Mouse (Mus musculus) G1E-ER4 (cell line): ENCODE results near the gene Gpt2. TPM values are rescaled to one million over a fixed set of nuclear protein-coding genes. Genes with fewer than 3 reads are reported as not detected.

Experiments used
- GATA1 ChIP-seq: IDR thresholded peaks from one replicate; pipeline ENCODE4 v1.8.0; 2012; ENCODE audit warnings: low read length, inconsistent platforms
- polyA plus RNA-seq: library from polyadenylated mRNA; stranded (reverse); fragments of >175 nt; gene quantifications from 2 replicates; pipeline ENCODE4 v1.2.3, GENCODE M21; 2012

Gene Gpt2
- polyA plus RNA-seq, 1 experiment: not detected

DNA sequence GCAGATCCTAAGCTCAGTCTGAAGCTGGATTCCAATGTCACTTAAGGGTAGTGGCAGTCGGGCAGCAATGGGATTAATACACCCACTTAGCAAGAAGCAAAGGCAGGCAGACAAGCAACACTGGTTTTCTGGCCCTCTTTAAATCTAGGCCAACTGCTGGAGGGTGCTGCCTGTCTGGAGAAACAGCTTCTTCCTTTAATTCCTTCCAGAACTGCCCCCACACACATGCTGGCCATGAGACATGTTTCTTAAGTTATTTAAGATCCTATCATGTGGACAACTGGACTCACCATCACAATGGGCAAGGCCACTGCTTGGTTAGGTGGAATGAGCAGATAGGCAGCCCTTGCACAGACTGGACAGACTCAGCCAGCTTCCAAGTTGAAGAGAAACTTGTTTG, 41.8 kb downstream of the Gpt2 start:
- no peak for TF ChIP-seq GATA1

- peak; percentile 80 for TF ChIP-seq GATA1
Observed at GRCm38 (mm10) chr8:85536332-85536731, 44.0 kb downstream of the Gpt2 start.

GRCm38 (mm10) chr8:85551934-85552333, 59.6 kb downstream of the Gpt2 start:
- TF ChIP-seq GATA1: no peak

GRCm38 (mm10) chr8:85554391-85555180, 62.2 kb downstream of the Gpt2 start:
- TF ChIP-seq GATA1: no peak

- TF ChIP-seq GATA1: no peak
Observed at GRCm38 (mm10) chr8:85555181-85556145, 63.1 kb downstream of the Gpt2 start, which contains the start of gene Dnaja2. Dnaja2 (minus strand) TSS chr8:85555344.

GRCm38 (mm10) chr8:85556986-85557600, 64.7 kb downstream of the Gpt2 start:
- no peak for TF ChIP-seq GATA1

DNA sequence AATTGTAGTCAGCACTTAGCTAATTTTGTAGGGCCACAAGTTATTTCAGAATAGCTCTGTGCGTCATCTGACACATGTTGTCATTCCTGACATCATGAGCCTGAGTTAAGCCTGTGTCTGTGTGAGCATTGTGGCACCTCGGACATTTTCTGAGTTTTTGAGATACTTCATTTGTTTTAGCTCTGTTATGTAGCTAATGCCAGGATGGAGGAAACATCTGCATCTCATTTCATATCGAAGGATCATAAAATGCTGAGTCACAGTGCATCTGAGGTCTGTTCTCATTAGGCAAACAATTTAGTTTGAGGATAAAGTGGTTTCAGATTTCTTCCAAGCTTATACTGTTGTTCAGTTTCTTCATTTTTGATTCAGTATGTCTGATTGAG, 65.2 kb downstream of the Gpt2 start:
- no peak for TF ChIP-seq GATA1

- no peak for TF ChIP-seq GATA1
Observed at GRCm38 (mm10) chr8:85559201-85559600, 66.8 kb downstream of the Gpt2 start.

DNA sequence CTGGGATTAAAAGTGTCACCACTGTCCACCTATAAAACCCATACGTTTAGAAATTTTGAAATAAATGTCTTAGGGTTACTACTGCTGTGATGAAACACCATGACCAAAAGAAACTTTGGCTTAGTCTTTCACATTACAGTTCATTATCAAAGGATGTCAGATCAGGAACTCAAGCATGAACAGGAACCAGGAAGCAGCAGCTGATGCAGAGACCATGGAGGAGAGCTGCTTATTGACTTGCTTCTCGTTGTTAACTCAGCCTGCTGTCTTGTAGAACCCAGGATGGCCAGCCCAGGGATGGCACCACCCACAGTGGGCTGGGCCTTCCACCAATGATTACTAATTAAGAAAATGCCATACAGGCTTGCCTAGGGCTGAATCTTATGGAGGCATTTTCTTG, 67.6 kb downstream of the Gpt2 start:
- no peak for TF ChIP-seq GATA1

GRCm38 (mm10) chr8:85563336-85563735, 71.0 kb downstream of the Gpt2 start:
- no peak for TF ChIP-seq GATA1

GRCm38 (mm10) chr8:85565186-85565585, 72.8 kb downstream of the Gpt2 start:
- TF ChIP-seq GATA1: no peak

GRCm38 (mm10) chr8:85567801-85568200, 75.4 kb downstream of the Gpt2 start:
- no peak for TF ChIP-seq GATA1

DNA sequence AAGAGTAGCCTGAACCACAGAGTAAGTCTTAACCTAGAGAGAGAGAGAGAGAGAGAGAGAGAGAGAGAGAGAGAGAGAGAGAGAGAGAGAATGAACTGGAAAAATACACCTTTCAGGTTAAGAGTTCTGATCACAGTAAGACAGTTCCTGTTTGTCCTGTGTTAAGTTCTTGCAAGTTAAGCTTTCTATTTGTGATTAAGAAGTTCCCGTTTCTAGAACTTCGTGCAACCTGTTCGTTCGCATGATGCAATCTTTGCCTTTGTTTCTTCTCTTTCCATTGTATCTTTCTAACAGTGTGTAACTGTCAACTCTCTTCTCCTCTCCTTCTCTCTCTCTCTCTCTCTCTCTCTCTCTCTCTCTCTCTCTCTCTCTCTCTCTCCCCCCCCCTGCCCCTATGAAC, 78.1 kb downstream of the Gpt2 start:
- no peak for TF ChIP-seq GATA1

DNA sequence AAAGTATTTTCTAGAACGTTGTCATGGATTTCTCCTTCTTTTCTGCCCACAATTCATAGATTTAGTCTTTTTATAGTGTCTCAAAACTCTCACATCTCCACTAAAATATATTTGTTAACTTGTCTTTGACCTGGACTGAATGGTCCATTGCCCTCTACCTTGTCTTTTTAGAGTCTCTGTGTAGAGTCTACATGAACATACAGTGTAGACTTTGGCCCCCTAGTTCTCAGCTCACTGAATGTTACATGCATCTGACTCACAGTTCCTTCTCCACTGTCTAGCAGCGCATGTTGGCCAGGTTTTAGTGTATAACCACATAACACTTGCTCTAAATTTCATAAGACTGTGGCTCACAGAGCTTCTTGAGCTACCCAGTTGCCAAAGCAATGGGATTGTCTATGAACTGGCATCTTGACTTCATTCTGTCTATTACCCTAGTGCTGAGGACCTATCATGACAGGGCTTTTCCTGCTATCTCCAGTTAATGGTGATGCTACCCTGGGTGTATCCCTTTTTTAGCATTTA, 81.7 kb downstream of the Gpt2 start:
- TF ChIP-seq GATA1: no peak

Other genes starting within 250 kb of the Gpt2 start
- 4.5 and 16.7 TPM in 2 replicates for gene Orc6, start 192.9 kb upstream of the Gpt2 start, polyA plus RNA-seq
- 3.8 and 6.0 TPM in 2 replicates for gene Vps35, start 192.8 kb upstream of the Gpt2 start, polyA plus RNA-seq
- gene Mylk3, start 106.2 kb upstream of the Gpt2 start, polyA plus RNA-seq: 40.7 and 82.3 TPM in 2 replicates
- gene 4921524J17Rik, start 59.7 kb upstream of the Gpt2 start, polyA plus RNA-seq: 34.7 and 41.9 TPM in 2 replicates
- 101 and 164 TPM in 2 replicates for gene Dnaja2, start 62.8 kb downstream of the Gpt2 start, polyA plus RNA-seq
- not detected in 2 replicates for gene Neto2, start 208.3 kb downstream of the Gpt2 start, polyA plus RNA-seq